Mouse (Mus musculus): ENCODE measurements around the gene Thsd7b. TPM values are rescaled to one million over a fixed set of nuclear protein-coding genes. Genes with fewer than 3 reads are reported as not detected.
"Not testable (repeated sequence)": the region's sequence is repeated elsewhere in the genome, so short reads cannot be mapped to it uniquely, and the experiment has no call there.

The Thsd7b gene
- polyA plus RNA-seq, 1 experiment: 0.54 TPM

DNA sequence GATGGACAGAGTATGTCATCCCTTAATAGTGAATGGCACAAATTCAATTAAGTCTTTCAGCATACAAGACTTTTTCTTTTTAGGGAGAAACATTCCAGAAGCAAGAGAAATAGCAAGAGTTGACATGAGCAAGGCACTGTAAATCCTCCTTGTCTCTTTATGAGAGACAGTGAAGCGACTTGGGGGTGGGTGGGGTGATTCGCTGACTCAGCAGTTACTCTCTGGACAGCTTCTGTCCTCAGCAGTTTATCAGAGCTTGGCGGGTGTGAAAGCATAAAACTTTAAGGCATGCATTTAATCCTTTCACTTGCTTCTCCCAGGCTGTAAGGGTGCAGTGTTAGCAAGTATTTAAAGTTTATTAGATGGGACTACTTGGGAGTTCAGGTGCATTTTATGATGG lies 812.1 kb downstream of the Thsd7b start:
- no peak for DNase-seq (ENCODE audit: low read depth)

GRCm38 (mm10) chr1:130085910-130086309 lies 812.8 kb downstream of the Thsd7b start:
- DNase-seq (ENCODE audit: low read depth): no peak

GRCm38 (mm10) chr1:130099227-130099626 lies 826.1 kb downstream of the Thsd7b start:
- no peak for DNase-seq (ENCODE audit: low read depth)

DNA sequence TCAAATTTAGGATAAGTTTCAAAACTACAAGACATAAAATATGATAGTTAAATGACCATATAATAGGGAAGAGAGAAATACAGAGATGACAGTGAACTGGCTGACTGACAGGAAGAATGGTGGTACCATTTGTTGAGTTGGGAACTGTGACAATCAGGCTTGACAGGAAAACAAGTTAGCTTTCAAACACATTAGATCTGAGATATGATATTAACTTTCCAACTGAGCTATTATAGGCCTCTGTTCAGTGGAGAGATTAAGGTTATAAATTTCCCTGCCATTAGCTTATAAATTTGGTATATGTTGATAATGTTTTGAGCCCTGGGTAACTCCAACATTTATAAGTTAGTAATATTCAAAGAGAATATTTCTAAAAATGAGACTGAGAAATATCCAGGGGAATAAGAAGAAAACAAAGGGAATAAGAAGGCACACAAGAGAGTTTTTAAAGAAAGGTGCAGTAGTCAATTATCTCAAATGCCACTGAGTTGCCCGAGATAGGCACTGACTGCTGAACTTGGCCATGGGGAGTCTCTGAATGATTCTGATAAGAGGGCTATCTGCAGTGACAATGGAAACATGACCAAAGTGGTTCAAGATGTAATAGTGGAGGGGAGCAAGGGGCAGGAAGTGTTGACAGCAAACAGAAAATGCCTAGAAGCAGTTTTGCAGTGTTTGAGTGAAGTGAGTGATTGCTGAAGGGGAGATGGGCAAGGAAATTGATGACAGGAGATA lies 839.6 kb downstream of the Thsd7b start:
- no peak for DNase-seq (ENCODE audit: low read depth)

DNA sequence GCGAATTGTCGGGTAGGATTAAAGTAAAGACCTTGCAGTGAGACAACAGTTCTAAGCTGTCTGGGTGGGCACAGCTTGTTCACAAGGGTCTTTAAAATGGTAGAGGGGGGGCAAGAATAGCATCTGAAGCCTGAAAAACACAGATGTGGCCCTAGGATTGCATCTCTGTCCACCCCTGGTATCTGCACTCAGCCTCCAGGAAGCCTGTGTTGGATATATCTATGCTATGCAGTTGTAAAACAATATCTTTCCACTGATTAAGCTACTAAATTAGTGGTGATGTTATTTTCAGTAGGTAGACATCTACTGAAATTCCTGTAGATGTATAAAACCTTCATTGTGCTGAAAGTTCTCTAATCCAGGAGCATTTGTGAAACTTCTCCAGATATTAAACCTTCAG lies 840.4 kb downstream of the Thsd7b start:
- DNase-seq (ENCODE audit: low read depth): no peak

DNA sequence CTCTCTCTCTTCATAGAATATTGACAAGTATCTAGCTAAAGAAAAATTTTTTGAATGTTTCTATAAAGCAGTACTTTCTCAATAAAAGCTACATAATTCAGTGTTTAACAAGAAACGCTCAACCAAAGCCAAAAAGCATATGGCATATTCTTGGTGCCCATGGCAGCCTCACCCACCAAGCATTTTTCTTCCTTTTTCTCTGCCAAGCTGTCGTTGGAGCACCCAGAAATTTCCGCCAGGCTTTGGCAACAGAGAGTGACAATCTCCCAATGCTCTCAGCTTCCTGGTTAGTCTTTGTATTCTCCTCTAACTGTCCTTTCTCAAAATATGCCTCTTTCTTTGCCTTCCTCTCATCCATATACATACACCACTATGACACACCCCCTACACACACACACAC lies 857.8 kb downstream of the Thsd7b start:
- no peak for DNase-seq (ENCODE audit: low read depth)

- DNase-seq (ENCODE audit: low read depth): no peak
These were observed 893.1 kb downstream of the Thsd7b start for GRCm38 (mm10) chr1:130166187-130166586.

- DNase-seq (ENCODE audit: low read depth): no peak
These were observed 894.2 kb downstream of the Thsd7b start for GRCm38 (mm10) chr1:130167260-130167659.

DNA sequence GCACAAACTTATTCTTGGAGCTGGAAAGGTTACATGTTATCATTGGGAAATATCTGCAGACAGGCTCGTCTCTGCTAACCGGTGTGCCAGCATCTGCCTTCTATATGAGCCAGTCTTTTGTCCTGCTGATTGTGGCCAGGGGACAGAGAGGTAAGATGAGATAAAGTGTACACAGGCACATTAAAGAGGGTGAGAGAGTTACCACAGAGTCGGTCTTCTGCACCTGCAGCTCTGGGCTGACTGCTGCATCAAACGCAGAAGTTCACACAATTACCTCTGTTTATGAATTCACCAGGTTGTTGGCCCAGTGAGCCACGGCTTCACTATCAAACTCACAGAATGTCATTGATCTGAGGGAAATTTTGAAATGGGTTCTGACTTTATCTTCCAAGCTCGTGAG lies 896.8 kb downstream of the Thsd7b start:
- DNase-seq (ENCODE audit: low read depth): no peak

GRCm38 (mm10) chr1:130170290-130170689 lies 897.2 kb downstream of the Thsd7b start:
- DNase-seq (ENCODE audit: low read depth): no peak

DNA sequence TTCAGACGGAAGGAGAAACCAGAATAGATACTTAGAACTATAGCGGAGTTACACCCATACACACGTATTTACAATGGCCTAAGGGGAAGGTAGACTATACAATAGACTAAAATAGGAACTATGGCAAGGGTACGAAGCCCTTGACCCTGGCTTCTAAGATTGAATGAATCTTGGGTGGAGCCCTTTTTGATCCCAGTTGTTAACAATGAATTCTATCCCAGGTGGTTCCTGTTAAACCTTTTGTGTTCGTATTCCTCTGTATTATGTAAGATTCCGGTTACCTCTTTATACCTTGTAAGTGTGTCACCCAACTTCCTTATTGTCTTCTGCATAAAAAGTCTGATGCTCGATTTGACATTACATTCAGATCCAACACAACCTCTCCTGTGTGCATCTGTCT lies 913.7 kb downstream of the Thsd7b start:
- not testable (repeated sequence) for DNase-seq (ENCODE audit: low read depth)

DNA sequence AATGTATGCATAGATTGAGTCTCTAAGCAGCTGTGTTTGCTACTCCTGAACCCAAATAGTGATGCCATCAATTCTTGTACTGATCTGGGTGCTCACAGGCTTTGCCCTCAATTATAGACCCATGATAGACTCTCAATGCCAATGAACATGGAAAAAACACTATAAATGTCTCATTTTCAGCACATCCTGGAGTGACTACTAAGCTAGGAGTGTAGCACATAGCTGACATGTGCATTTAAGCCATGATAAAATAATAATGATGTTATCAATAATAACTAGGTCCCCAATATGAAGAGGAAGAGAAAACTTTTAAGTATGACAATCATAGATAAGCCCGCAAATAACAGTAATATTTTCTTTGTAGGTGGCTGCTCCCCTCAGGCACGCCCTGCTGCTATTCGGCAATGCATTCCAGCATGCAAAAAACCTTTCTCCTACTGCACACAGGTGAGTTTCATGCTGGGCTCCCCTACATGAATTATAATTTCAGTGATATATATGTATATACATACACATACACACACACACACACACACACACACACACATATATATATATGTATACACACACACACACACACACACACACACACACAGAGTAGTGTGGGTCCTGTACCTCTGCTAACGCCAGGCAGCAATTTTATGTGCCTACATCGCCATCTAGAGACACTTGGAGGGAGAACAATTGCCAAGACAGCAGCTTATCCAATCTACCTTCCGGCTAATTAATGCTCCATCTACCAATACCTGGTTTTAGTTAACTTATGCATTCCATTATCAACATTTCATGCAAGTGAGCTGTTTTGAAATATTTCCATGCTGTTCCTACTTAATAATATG lies 919.3 kb downstream of the Thsd7b start:
- DNase-seq (ENCODE audit: low read depth): no peak

DNA sequence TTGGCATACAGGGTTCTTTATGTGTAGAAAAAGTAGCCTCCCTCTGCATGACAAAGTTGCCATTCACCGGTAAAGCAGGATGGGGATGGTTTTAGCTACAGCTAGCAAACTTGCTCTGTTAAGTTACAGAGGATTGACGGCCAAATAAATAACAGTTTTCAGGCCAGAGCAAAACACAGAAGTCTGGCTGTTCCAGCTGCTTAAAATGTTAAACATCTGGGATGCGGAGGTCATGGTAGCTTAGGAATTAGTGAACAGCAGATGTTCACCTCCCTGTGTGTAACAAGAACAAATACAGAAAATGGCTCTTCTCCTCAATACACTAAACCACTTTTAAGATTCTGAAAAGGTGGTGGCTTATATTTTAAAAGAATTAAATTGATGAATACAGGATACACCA lies 944.3 kb downstream of the Thsd7b start:
- DNase-seq (ENCODE audit: low read depth): no peak

GRCm38 (mm10) chr1:130222904-130223303 lies 949.8 kb downstream of the Thsd7b start:
- DNase-seq (ENCODE audit: low read depth): no peak

- DNase-seq (ENCODE audit: low read depth): no peak
These were observed 972.5 kb downstream of the Thsd7b start for GRCm38 (mm10) chr1:130245563-130245962.

- not testable (repeated sequence) for DNase-seq (ENCODE audit: low read depth)
These were observed 973.2 kb downstream of the Thsd7b start for GRCm38 (mm10) chr1:130246264-130246663.

- DNase-seq (ENCODE audit: low read depth): not testable (repeated sequence)
These were observed 973.8 kb downstream of the Thsd7b start for GRCm38 (mm10) chr1:130246930-130247329.

- no peak for DNase-seq (ENCODE audit: low read depth)
These were observed 988.9 kb downstream of the Thsd7b start for GRCm38 (mm10) chr1:130262046-130262445.

Measured in gonadal fat pad, adult 2 months (tissue).